Mouse (Mus musculus): ENCODE data around the gene Gm20458.
A peak's percentile ranks its signal among the peaks of the same experiment; 100 is the strongest.

Gm20458 gene

DNA sequence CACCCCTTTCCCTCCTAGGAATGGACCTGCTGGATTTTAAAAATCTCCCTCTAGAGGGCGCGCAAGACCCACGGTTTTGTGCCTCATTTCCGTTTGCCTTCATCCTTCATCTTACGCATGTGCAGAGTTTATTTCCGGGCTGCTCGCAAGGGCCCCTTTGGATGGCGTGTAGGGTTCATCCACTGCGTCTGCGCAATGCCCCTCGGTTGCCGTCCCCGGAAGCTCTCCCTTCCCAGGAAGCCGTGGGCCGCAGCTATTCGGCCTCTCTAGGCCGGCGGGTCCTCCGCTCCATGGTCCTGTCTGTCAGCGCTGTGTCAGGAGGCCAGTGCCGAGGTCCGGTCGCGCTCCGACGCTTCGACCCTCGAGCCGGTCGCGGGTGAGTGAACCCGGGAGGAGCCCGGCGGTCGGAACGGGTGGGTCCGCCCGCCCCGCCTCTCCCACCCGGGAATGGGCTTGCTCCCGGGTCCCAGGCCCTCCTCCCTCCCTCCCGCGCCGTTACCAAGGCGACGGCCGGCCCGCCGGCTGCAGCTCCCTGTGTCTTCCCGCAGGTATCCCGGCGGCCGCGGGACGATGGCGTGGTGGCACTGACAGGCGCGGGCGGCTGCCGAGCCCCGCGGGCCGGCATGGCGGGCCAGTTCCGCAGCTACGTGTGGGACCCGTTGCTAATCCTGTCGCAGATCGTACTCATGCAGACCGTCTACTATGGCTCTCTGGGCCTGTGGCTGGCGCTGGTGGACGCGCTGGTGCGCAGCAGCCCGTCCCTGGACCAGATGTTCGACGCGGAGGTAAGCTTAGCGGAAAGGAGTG lies at the start of gene Gm20458:
Gene Gm20458, plus strand, starts transcription at position 223 of the 807 bp plus-strand sequence.
- DNase-seq: peak; percentile 100

DNA sequence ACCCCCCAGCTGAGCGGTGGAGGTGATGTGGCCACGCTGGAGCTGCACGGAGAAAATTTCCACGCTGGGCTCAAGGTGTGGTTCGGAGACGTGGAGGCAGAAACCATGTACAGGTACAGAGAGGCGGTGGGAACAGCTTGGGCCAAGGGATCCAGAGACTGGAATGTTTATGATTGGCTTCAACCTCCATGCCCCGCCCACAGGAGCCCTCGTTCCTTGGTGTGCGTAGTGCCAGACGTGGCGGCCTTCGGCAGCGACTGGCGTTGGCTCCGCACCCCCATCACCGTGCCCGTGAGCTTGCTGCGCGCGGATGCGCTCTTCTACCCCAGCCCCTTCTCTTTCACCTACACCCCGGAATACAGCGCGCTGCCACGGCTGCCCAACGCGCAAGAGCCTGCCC lies 46.6 kb upstream of the Gm20458 start:
- DNase-seq: no peak

DNA sequence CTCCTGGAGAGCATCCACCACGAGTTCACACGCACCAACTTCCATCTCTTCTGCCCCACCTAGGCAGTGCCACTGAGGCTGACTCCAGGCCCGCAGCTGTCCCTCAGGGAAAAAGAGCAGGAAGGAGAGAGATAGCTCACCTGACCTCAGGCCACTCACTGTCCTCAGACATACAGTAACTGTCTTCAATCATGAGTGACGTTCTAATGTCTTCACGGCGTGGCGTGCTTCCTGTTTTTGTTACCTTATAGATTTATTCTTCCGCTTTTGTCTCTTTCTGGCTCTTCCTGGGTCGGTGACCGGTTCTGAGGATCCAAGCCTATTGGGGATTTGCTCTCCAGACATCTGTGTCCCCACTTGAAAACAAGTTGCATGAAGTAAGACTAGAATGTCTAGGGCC lies 46.2 kb upstream of the Gm20458 start:
- DNase-seq: no peak

- DNase-seq: no peak
Measured at GRCm38 (mm10) chr2:164417198-164417597, 43.6 kb upstream of the Gm20458 start.

- DNase-seq: peak; percentile 62
Measured at GRCm38 (mm10) chr2:164418308-164418875, 42.4 kb upstream of the Gm20458 start.

DNA sequence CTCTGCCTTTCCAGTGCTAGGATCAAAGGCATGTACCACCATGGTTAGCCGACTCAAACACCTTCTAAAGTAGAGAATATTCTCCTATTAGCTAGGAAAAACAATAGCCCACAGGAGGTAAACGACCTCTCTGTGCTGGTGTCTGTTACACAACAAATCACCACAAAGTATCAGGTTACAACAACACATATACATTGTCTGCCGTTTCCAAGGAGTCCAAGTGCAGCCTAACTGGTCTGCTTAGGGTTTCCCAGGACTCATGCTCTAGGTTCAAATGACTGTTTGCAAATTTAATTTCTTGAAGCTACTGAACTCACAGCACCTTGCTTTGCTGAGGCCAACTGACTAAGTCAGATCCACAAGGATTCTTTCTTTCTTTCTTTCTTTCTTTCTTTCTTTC lies 41.3 kb upstream of the Gm20458 start:
- DNase-seq: no peak

DNA sequence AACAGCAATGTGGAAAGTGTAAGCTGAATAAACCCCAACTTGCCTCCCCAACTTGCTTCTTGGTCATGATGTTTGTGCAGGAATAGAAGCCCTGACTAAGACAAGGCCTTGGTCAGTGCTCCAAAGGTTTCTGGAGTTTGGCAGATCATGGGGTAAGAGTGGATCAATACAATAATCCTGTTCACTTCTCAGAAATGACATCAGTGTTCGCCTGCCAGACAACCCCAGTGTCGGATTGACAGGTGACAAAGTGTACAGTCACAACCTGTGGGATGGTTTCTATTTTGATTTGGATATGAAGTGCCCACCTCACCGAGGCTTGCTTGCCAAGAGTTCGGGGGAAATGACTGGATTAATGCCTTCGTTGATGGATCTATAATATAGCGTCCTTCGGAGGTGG lies 39.5 kb upstream of the Gm20458 start:
- DNase-seq: no peak

DNA sequence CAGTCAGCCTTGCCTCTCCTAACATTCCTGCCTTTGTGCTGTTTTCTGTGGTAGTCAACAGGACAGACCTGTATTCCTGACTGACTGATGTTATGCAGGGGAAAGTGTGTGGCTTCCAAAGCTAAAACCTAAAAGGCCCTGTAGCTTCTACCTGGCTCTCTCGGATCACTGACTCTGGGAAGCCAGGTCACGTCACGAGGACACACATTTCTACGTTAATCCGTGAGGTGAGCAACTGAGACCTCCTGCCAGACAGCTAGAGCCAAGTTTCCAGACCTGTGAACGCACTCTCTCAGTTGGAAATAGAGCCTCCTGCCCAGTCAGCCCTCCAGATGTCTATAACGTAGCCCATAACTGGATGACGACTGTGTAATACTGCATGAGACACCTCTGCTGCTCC lies 38.8 kb upstream of the Gm20458 start:
- DNase-seq: no peak

- DNase-seq: no peak
Measured at GRCm38 (mm10) chr2:164422675-164423393, 37.9 kb upstream of the Gm20458 start.

DNA sequence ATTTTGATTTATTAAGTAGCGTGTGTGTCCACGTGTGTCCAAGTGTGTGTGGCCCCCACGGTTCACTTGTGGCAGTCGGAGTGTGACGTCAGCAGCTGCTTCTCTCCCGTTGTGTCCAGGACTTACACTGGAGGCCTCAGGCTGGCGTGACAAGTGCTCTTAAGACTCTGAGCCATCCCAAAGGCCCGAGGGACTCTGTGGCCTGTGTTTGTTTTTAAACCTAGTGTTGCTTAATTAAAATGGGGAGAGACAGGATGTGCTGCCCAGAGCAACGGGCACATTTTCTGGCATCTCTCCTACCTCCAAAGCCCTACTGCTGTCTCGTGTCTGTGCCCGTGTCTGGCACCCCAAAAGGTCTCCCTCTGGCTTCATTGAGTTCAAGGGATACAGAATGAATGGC lies 37.3 kb upstream of the Gm20458 start:
- DNase-seq: no peak

DNA sequence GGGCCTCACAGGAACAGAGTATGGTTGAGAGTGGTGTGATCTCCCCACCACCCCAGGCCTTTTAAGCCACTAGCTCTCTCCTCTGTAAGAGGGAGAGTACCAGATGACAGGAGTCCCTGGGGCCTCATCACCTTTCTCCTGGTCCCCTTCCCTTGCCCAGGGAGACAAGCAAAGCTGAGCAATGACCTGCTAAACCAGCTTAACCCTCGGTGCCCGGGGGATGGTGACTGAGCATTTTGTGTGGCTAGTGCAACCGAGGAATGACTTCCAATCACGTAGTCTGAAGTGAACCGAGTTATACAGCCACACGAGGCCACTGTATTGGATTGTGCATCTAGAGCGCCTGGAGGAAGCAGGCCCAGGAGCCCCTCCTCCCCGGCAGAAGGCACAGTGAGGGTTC lies 36.4 kb upstream of the Gm20458 start:
- DNase-seq: no peak

DNA sequence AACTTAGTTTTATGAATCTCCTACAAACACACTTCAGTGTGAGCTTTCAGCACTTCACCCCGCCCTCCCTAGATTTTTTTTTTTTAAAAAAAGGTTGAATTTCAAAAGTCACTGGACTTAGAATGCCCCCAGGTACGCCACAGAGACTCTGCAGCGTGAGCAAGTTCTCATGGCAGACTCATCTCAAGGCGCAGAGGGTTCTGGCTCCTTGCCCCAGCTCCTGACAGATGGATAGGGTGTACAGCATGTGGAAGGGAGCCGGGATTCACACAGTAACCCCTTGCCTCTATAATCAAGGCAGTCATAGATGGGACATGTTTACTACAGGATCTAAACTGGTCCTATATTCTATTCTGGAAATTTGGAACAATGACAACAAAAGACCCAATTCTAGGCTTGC lies 35.4 kb upstream of the Gm20458 start:
- DNase-seq: no peak

DNA sequence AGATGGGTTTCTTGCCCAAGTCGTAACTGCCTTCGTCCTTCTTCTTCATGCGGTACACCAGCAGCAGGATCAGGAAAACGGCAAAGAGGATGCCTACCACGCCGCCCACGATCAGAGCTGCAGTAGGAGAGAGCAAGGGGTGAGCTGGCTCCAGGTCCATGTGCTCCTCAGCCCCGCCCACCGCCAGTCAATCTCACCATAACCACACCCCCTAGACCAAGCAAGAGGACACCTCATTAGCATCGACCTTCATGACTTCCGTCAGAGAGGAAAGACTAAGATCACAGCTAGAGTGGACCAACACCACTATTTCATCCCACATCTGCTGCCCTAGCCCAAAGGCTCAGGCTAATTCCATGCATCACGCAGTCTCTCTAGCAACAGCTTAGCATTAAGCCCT lies 34.6 kb upstream of the Gm20458 start:
- DNase-seq: no peak

GRCm38 (mm10) chr2:164426952-164427351 lies 33.8 kb upstream of the Gm20458 start:
- DNase-seq: no peak

GRCm38 (mm10) chr2:164428451-164428850 lies 32.3 kb upstream of the Gm20458 start:
- DNase-seq: no peak

GRCm38 (mm10) chr2:164429881-164430615 lies 30.7 kb upstream of the Gm20458 start:
- no peak for DNase-seq

DNA sequence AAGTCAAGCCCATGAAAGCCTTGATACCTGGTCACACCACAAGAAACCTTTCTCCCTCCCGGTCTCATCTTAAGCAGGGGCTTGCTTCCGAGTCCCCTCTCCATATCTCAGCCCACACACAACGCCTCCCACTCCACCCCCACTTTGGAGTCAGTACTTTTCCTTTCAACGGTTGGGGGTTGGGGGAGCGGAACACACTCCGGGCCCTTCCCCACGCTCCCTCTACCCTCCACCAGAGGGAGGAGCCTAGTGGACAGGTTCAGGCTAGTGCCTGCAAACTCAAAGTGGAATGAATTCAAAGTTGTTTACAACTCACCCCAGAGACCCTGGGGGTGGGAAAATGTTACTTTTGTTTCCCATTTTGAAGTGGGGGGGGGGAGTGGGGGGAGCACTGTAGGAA lies 30.1 kb upstream of the Gm20458 start:
- no peak for DNase-seq

DNA sequence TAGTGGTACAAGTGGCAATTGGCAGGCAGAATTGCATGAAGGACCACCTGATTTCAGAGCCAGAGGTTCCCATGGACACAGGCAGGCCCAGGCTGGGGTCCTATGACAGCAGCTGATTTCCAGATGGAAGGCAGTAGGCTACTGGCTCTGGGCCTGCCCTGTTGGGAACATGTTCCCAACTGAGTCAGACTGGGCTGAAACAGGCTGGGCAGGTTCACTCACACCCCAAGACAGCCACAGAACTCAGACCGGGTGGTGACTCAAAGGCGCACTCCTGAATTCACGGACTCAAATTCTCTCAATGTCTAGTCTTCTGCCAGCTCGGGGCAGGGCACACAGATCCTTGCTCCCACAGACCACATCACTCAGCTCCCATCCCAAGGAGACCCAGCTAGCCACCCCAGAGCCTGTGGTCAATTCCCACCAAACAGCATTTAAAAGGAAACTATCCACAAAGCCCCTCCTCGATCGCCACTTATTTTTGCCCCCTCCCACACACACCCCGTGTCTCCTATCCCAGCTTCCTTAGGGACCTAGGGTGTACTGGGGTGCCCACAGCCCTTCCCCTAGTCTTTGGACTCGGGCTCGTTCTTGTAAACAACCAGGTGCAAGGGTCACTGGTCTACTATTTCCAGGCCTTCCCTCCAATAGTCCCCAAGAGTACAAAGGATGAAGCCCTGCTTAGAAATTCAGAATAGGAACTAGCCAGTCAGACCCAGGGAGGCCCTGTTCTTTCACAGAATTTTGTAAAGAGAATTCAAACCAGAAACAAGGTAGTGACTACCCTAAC lies 28.9 kb upstream of the Gm20458 start:
- peak; percentile 92 for DNase-seq

DNA sequence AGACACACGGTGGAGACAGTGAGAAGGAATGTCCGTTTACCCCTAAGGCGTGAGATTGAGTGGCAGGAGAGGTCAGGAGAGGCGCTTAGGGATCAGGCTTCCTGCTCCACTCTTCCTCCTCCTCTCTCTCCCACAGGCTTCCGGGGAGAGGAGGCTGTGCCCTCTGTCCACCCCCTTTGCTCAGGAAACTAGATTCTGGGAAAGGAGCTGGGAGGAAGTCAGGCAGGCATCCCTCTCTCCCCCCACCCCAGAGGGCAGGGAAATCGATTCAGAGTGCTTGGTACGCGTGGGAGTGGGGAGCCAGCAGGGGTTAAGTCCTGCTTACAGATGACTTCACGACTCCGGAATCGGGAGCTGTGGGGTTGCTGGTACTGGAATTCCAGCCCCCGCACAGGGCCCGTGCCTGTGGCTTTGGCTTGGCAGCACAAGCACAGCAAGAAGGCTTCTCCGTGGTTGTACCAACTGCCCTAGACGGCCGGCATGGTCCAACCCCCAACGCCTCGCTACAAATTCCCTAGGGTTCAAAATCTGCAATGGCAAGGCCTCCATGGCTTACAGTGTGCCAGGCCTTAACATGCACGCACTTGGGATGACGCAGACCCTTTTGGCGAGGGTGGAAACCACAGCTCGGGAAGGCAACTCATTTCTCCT lies 28.1 kb upstream of the Gm20458 start:
- DNase-seq: peak; percentile 95

DNA sequence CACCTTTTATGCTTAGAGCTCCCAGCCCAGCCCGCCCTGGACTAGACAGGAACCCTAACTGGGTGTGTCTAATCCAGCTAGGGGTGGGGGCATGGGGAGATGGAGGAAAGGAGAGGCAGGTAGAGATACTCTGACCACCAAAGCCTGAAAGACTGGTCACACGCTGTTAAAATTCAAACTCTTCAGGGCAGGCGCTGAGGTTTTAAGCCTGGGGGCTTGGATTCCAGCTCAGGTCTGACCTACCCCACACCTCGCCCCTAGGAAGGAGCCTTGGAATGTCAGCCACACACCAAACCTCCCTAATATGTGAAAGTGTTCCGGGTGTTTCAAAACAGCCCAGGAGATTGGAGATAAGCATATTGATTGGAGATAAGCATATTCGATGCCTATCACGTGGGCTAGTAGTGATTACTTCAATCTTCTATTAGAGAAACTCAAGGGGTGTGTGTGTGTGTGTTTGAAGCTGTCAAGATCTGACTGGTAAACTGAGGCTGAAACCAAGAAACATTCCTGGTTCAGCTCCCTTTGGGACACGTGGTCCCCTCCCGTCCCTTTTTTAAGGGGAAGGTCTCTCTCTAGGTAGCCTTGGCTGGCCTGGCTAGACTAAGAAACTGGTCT lies 27.4 kb upstream of the Gm20458 start:
- no peak for DNase-seq

GRCm38 (mm10) chr2:164434681-164435080 lies 26.1 kb upstream of the Gm20458 start:
- DNase-seq: no peak
